Mouse (Mus musculus) small intestine, adult 2 months (tissue): ENCODE results near the gene Abhd14b. TPM values are rescaled to one million over a fixed set of nuclear protein-coding genes. Genes with fewer than 3 reads are reported as not detected.

Experiments used
- H3K27ac ChIP-seq: fragments of 200-500 bp; 2 replicates; pipeline ENCODE4 v1.5.1; 2012; ENCODE audit warnings: low read depth, low read length, control low read depth, inconsistent platforms; ENCODE audit not compliant: insufficient read depth
- H3K27me3 ChIP-seq: fragments of 200-500 bp; 2 replicates; pipeline ENCODE4 v1.6.1; 2012; ENCODE audit warnings: mild to moderate bottlenecking, moderate library complexity, low read length, inconsistent platforms; ENCODE audit not compliant: control insufficient read depth, insufficient read depth
- H3K36me3 ChIP-seq: fragments of 200-500 bp; 2 replicates; pipeline ENCODE4 v1.6.1; 2012; ENCODE audit warnings: mild to moderate bottlenecking, low read length, control low read depth, inconsistent platforms; ENCODE audit not compliant: control insufficient read depth, insufficient read depth
- H3K4me1 ChIP-seq: fragments of 200-500 bp; 2 replicates; pipeline ENCODE4 v1.6.1; 2012; ENCODE audit warnings: low read length, inconsistent platforms, mixed read lengths; ENCODE audit not compliant: control insufficient read depth, insufficient read depth, insufficient read length
- H3K4me3 ChIP-seq: fragments of 200-500 bp; 2 replicates; pipeline ENCODE4 v1.5.1; 2012; ENCODE audit warnings: low read depth, mild to moderate bottlenecking, control low read depth, inconsistent platforms, low read length, moderate library complexity
- CTCF ChIP-seq: fragments of 200-500 bp; IDR thresholded peaks from 2 replicates; pipeline ENCODE4 v1.5.1; 2012; ENCODE audit warnings: low read depth, mild to moderate bottlenecking, control low read depth, inconsistent platforms, low read length, moderate library complexity, mixed read lengths; ENCODE audit not compliant: insufficient replicate concordance, insufficient read length; ENCODE audit errors: extremely low read depth
- POLR2A ChIP-seq: fragments of 200-500 bp; IDR thresholded peaks from 2 replicates; pipeline ENCODE4 v1.6.1; 2012; ENCODE audit warnings: low read depth, mild to moderate bottlenecking, control low read depth, inconsistent platforms, low read length, moderate library complexity
- WGBS: fragments of 180-500 bp; shearing (Covaris S2); methylation state at CpG from one replicate; pipeline ENCODE4 v1.1.7; 2018; 5-methylcytosine and 5-hydroxymethylcytosine counted together
- polyA plus RNA-seq: library from polyadenylated mRNA; depleted of rRNA; stranded (reverse); fragments of >200 nt; gene quantifications from 2 replicates; pipeline ENCODE4 v1.2.3, GENCODE M21; 2012

The Abhd14b gene
- polyA plus RNA-seq, 1 experiment, result 53.1 TPM

DNA sequence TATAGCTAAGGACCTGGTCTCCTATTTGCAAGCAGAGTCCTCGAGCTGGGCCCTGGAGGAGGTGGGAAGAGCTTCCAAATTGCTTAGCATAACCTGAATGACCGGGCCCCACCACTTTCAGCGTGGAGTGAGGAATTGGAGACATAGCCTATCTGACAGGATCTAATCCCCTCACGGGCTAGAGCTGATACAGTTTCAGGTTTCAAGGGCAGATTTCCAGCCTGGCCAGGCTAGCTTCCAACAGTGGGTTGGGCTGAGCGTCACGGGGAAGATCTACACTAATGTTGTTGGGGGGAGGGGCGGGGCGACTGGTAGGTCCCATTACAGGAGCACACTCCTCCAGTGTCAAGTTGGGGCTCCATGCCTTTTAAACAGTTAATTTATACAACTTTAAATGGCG lies 3.4 kb downstream of the Abhd14b start:
- no peak overlapping the region for H3K27ac ChIP-seq
- TF ChIP-seq CTCF (no peak), POLR2A (no peak)
- H3K27me3 ChIP-seq, result no peaks in the 10 kb centered on the region
- no peaks in the 10 kb centered on the region for H3K36me3 ChIP-seq
- peaks cover 27% of the 10 kb centered on the region for H3K4me1 ChIP-seq
- 40% methylated on average over 9 of the region's 9 CpGs for WGBS
- no peak overlapping the region for H3K4me3 ChIP-seq

DNA sequence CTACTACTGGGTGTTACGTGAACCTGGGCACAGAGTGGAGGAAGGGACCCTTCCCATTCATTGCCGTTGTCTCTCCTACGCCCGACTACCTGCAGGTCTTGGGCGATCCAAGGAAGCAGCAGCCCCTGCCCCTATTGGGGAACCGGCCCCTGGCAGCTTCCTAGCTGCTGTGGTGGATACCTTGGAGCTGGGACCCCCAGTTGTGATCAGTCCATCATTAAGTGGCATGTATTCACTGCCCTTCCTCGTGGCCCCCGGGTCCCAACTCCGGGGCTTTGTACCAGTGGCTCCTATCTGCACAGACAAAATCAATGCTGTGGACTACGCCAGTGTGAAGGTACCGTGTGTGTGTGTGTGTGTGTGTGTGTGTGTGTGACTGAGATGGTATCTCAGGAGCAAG lies 4.0 kb downstream of the Abhd14b start:
- Histone ChIP-seq H3K27ac (no peak overlapping the region), H3K36me3 (no peaks in the 10 kb centered on the region), H3K27me3 (no peaks in the 10 kb centered on the region), H3K4me3 (no peak overlapping the region), H3K4me1 (peaks cover 21% of the 10 kb centered on the region)
- TF ChIP-seq POLR2A, result no peak
- TF ChIP-seq CTCF, result no peak
- WGBS, result 81% methylated on average over 11 of the region's 11 CpGs

DNA sequence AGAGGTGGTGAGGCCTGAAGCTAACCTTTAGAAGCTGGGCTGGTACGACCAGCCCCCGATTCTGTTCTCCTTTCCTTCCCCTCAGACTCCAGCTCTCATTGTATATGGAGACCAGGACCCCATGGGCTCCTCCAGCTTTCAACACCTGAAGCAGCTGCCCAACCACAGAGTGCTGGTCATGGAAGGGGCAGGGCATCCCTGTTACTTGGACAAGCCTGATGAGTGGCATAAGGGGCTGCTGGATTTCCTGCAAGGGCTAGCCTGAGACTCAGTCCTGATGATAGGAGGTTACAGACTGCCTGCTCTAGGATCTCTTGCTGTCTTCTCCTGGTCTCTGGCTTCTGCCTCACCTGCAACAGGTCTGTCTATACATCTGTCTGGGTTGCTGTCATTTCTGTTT lies 4.6 kb downstream of the Abhd14b start:
- 86% methylated on average over 2 of the region's 2 CpGs for WGBS

DNA sequence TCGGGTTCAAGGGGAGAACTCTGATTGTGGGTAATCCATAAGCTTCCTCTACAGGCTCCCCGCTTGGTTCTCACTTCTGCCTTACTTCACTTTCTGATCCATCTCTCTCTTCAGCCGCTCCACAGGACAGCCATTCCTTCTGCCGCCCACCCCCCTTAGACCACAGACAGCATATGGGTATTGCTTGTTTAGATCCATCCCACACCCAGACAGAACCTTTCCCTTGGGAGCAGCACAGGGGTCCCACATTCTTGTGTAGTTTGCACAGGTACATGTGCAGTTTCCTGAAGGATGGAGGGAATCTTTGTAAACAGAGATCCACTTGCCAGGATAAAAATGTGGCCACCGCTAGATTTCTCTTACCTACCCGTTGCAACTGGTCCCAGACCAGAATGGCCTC lies 5.1 kb downstream of the Abhd14b start:
- Histone ChIP-seq H3K4me1 (peaks cover 18% of the 10 kb centered on the region), H3K4me3 (no peak overlapping the region), H3K27ac (no peak overlapping the region), H3K27me3 (no peaks in the 10 kb centered on the region), H3K36me3 (no peaks in the 10 kb centered on the region)
- TF ChIP-seq CTCF, result no peak
- TF ChIP-seq POLR2A, result no peak
- 84% methylated on average over 6 of the region's 6 CpGs for WGBS

More for the DNA sequence above, 4.6 kb downstream of the Abhd14b start:
- no peaks in the 10 kb centered on the region for H3K27me3 ChIP-seq
- H3K4me3 ChIP-seq, result no peak overlapping the region
- no peaks in the 10 kb centered on the region for H3K36me3 ChIP-seq
- H3K4me1 ChIP-seq, result peaks cover 18% of the 10 kb centered on the region
- no peak for TF ChIP-seq POLR2A
- no peak for TF ChIP-seq CTCF
- H3K27ac ChIP-seq, result no peak overlapping the region

DNA sequence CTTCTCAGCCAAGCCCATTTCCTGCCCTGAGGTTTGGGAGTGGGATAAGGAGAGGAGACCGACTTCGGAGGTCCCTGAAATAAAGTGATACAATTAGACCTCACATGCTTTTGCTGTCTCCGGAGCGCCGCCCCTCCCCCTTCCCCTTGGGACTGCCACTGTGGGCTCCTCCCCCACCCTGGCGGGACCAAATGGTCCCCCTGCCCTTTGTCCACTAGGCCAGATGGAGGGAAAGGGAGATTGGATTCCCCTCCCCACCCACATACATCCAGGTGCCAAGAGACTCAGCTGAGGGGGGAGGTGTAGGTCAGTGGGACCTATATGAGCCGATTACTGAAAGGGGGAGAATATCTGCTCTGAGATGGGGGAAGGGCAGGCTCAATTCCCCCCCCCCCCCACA lies 5.6 kb downstream of the Abhd14b start:
- Histone ChIP-seq H3K27me3 (no peaks in the 10 kb centered on the region), H3K27ac (no peak overlapping the region), H3K4me1 (peaks cover 17% of the 10 kb centered on the region), H3K4me3 (no peak overlapping the region), H3K36me3 (no peaks in the 10 kb centered on the region)
- TF ChIP-seq CTCF (no peak), POLR2A (no peak)
- 48% methylated on average over 7 of the region's 7 CpGs for WGBS

DNA sequence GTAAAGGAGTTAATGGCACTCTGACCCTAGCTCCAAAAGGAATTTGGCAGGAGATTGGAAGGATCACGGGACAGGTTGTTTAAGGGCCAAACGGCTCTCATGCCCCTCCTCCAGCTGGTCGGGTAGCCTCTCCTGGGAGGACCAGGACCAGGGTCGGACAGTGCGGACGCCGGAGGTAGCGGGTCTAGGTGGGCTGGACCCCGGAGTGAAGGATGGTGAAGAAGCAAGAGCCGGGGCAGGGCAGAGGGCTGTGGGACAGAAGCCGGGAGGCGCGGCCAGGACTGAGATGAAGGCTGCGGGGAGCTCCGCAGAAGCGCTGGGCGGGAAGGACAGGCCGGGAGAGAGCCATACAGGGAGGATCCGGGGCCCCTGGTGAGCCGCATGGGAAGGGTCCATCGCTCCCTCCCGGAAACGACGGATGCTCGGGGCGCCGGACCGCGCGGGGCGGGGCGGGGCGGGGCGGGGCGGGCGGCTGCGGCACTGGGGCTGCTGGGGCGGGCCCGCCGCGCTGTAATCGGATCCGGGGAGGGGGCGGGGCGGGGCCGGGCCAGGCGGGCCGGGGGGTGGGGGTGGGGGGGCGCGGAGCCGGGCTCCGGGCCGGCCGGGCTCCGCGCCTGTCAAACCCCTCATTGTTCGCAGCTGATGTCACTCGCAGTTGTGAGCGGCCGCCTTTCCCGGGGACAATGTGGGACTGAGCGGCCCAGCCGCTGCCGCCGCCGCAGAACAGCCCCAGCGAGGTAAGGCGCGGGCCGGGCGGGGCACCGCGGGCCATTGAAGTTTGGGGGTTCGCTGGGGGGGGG lies 6.2 kb downstream of the Abhd14b start, which contains the start of gene Pcbp4:
TSS of gene Pcbp4 (plus strand) at position 21 of the 800 bp plus-strand sequence.
- TF ChIP-seq CTCF (no peak), POLR2A (no peak)
- 1% methylated on average over 62 of the region's 74 CpGs for WGBS
- Histone ChIP-seq H3K4me3 (peak within 1 kb of the TSS; percentile 73), H3K27me3 (no peaks in the 10 kb centered on the region), H3K36me3 (no peaks in the 10 kb centered on the region), H3K4me1 (peaks cover 12% of the 10 kb centered on the region), H3K27ac (peak within 1 kb of the TSS; percentile 24; the same call in 1 of the 2 replicates)

DNA sequence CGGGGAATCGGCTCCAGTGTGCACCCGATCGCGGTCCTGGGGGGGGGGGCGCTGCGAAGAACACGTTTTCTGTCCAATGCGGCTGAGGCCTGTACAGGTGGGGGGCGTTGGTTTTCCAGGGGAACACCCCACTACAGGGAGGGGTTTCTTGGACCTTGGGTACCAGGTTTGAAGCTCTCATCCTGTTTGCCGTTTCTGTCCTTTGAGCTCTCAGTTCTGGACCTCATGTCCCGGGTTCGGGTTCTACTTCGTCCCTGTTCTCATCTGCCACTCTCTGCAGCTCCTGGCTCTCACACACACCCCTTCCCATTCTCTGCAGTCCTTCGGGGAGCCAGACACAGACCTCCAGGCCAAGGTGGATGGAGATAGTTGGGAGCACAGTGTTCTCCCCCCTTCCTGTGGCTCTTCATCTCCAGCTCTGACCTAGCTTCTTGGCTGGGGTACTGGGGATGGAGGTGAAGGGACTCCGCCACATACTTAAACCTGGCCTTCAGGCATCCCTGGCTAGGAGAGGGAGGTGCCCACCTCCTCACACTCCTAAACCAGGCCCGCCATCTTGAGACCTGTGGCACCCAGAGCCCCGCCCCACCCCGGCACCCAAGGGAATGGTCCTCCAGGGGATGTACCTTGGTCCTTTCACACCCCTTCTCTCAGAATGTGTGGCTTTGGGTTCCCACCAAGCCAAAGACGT lies 7.0 kb downstream of the Abhd14b start:
- H3K36me3 ChIP-seq, result no peaks in the 10 kb centered on the region
- H3K4me1 ChIP-seq, result peaks cover 12% of the 10 kb centered on the region
- peak overlapping the region; percentile 73 for H3K4me3 ChIP-seq
- WGBS, result 20% methylated on average over 20 of the region's 20 CpGs
- H3K27ac ChIP-seq, result no peak overlapping the region
- no peak for TF ChIP-seq POLR2A
- no peaks in the 10 kb centered on the region for H3K27me3 ChIP-seq
